Mouse (Mus musculus): Measurements from ENCODE around the gene Grb2.
A peak's percentile ranks its signal among the peaks of the same experiment; 100 is the strongest.
"Not testable (repeated sequence)": the region's sequence is repeated elsewhere in the genome, so short reads cannot be mapped to it uniquely, and the experiment has no call there.

Grb2 gene

GRCm38 (mm10) chr11:115645498-115645897 lies 62.9 kb downstream of the Grb2 start:
- not testable (repeated sequence) for DNase-seq (ENCODE audit: low read depth)

- DNase-seq (ENCODE audit: low read depth): no peak
These were observed 64.1 kb downstream of the Grb2 start for GRCm38 (mm10) chr11:115644308-115644707.

GRCm38 (mm10) chr11:115643265-115643664 lies 65.1 kb downstream of the Grb2 start:
- DNase-seq (ENCODE audit: low read depth): no peak

GRCm38 (mm10) chr11:115642705-115643104 lies 65.7 kb downstream of the Grb2 start:
- no peak for DNase-seq (ENCODE audit: low read depth)

GRCm38 (mm10) chr11:115641664-115642036 lies 66.7 kb downstream of the Grb2 start:
- no peak for DNase-seq (ENCODE audit: low read depth)

GRCm38 (mm10) chr11:115640978-115641663 lies 67.3 kb downstream of the Grb2 start:
- DNase-seq (ENCODE audit: low read depth): no peak

GRCm38 (mm10) chr11:115640311-115640828 lies 68.0 kb downstream of the Grb2 start:
- no peak for DNase-seq (ENCODE audit: low read depth)

- no peak for DNase-seq (ENCODE audit: low read depth)
These were observed 68.9 kb downstream of the Grb2 start for GRCm38 (mm10) chr11:115639540-115639939.

- no peak for DNase-seq (ENCODE audit: low read depth)
These were observed 69.6 kb downstream of the Grb2 start for GRCm38 (mm10) chr11:115638498-115639409.

GRCm38 (mm10) chr11:115636960-115637359 lies 71.4 kb downstream of the Grb2 start:
- no peak for DNase-seq (ENCODE audit: low read depth)

- DNase-seq (ENCODE audit: low read depth): no peak
These were observed 72.9 kb downstream of the Grb2 start for GRCm38 (mm10) chr11:115635484-115635883.

GRCm38 (mm10) chr11:115635041-115635440 lies 73.4 kb downstream of the Grb2 start:
- no peak for DNase-seq (ENCODE audit: low read depth)

GRCm38 (mm10) chr11:115634109-115634508 lies 74.3 kb downstream of the Grb2 start:
- DNase-seq (ENCODE audit: low read depth): no peak

GRCm38 (mm10) chr11:115632862-115633261 lies 75.5 kb downstream of the Grb2 start:
- DNase-seq (ENCODE audit: low read depth): no peak

GRCm38 (mm10) chr11:115632247-115632646 lies 76.2 kb downstream of the Grb2 start:
- DNase-seq (ENCODE audit: low read depth): no peak

GRCm38 (mm10) chr11:115631505-115631890 lies 76.9 kb downstream of the Grb2 start:
- peak; percentile 44 for DNase-seq (ENCODE audit: low read depth)

- peak; percentile 37 for DNase-seq (ENCODE audit: low read depth)
These were observed 77.6 kb downstream of the Grb2 start for GRCm38 (mm10) chr11:115630532-115631504.

GRCm38 (mm10) chr11:115629734-115630531 lies 78.5 kb downstream of the Grb2 start:
- no peak for DNase-seq (ENCODE audit: low read depth)

GRCm38 (mm10) chr11:115628465-115629101 lies 79.8 kb downstream of the Grb2 start:
- DNase-seq (ENCODE audit: low read depth): no peak

- peak; percentile 100 for DNase-seq (ENCODE audit: low read depth)
These were observed 80.5 kb downstream of the Grb2 start, which contains the start of gene Slc25a19 for GRCm38 (mm10) chr11:115627705-115628464. TSS of gene Slc25a19 (minus strand) at chr11:115628295.
